8 mouse cellular contexts compared by ENCODE assay signal in genomic region chr7:35879755-35880304, GRCm38 (mm10).
DNase-seq lines count a peak whose midpoint lies in the region; ATAC-seq lines count a peak whose summit lies in the region.

No protein-coding gene starts in this region.

- no peak overlapping the region for H3K4me2 ChIP-seq in embryonic facial prominence, embryonic 11.5 days (ENCODE audit: low read depth, low read length)
- no peak overlapping the region for H3K4me2 ChIP-seq in heart, embryonic 11.5 days
- H3K4me2 ChIP-seq in lung, embryonic 15.5 days: no peak overlapping the region

- no peaks in the 10 kb centered on the region for H3K27me3 ChIP-seq in embryonic facial prominence, embryonic 11.5 days (ENCODE audit: control insufficient read depth, insufficient read depth, low read length)
- H3K27me3 ChIP-seq in heart, embryonic 11.5 days (ENCODE audit: control insufficient read depth, insufficient read depth, low read length): no peaks in the 10 kb centered on the region
- H3K27me3 ChIP-seq in lung, embryonic 15.5 days: no peaks in the 10 kb centered on the region

- H3K4me1 ChIP-seq in embryonic facial prominence, embryonic 11.5 days (ENCODE audit: control insufficient read depth, insufficient read depth, low read length): no peaks in the 10 kb centered on the region
- no peaks in the 10 kb centered on the region for H3K4me1 ChIP-seq in heart, embryonic 11.5 days (ENCODE audit: control insufficient read depth, insufficient read depth, low read length)
- peaks cover 2% of the 10 kb centered on the region; the same call in 1 of the 2 replicates for H3K4me1 ChIP-seq in lung, embryonic 15.5 days

- H3K27ac ChIP-seq in embryonic facial prominence, embryonic 11.5 days (replicated peaks; ENCODE audit: low read depth, low read length): no peak overlapping the region
- no peak overlapping the region for H3K27ac ChIP-seq in heart, embryonic 11.5 days (ENCODE audit: low read depth, low read length)
- H3K27ac ChIP-seq in lung, embryonic 15.5 days: no peak overlapping the region

- DNase-seq in A20 (ENCODE audit: low read depth, low spot score): peak; percentile 8
- DNase-seq in adrenal gland, adult 8-10 months: peak; percentile 23
- peak; percentile 87 for DNase-seq in embryonic facial prominence, embryonic 11.5 days (ENCODE audit: low spot score)
- DNase-seq in kidney, postnatal 10 days: peak; percentile 88
- peak; percentile 18 for DNase-seq in retina, adult 2 months (ENCODE audit: low read depth, low spot score)
- peak; percentile 9 for DNase-seq in yolk sac, embryonic 10.5 days (ENCODE audit: low spot score)

- no peak; the same call in 1 of the 2 replicates for ATAC-seq in embryonic facial prominence, embryonic 11.5 days (replicated peaks; ENCODE audit: insufficient number of reproducible peaks, low FRiP score, low TSS enrichment, low read depth)
- 0 out of 2 replicates have a peak, but pooled peaks have one; percentile 31 for ATAC-seq in heart, embryonic 11.5 days (replicated peaks; ENCODE audit: insufficient number of reproducible peaks, low FRiP score, low TSS enrichment)
- ATAC-seq in lung, embryonic 15.5 days (ENCODE audit: borderline replicate concordance, extremely low read depth, low FRiP score, low TSS enrichment): peak; percentile 75; the same call in 1 of the 2 replicates

- H3K4me3 ChIP-seq in embryonic facial prominence, embryonic 11.5 days (ENCODE audit: low read depth, low read length): no peak overlapping the region
- H3K4me3 ChIP-seq in heart, embryonic 11.5 days (ENCODE audit: low read depth, low read length): no peak overlapping the region
- no peak overlapping the region for H3K4me3 ChIP-seq in lung, embryonic 15.5 days

- no peaks in the 10 kb centered on the region for H3K36me3 ChIP-seq in embryonic facial prominence, embryonic 11.5 days (replicated peaks; ENCODE audit: control insufficient read depth, insufficient read depth, low read depth, low read length)
- no peaks in the 10 kb centered on the region for H3K36me3 ChIP-seq in heart, embryonic 11.5 days (ENCODE audit: control insufficient read depth, insufficient read depth, low read length)
- H3K36me3 ChIP-seq in lung, embryonic 15.5 days: no peaks in the 10 kb centered on the region

- no peak overlapping the region for H3K9ac ChIP-seq in embryonic facial prominence, embryonic 11.5 days (replicated peaks; ENCODE audit: low read length)
- H3K9ac ChIP-seq in heart, embryonic 11.5 days (ENCODE audit: low read depth, low read length): no peak overlapping the region
- no peak overlapping the region for H3K9ac ChIP-seq in lung, embryonic 15.5 days

- no peaks in the 10 kb centered on the region for H3K9me3 ChIP-seq in embryonic facial prominence, embryonic 11.5 days (replicated peaks; ENCODE audit: control insufficient read depth, low read length)
- H3K9me3 ChIP-seq in heart, embryonic 11.5 days (replicated peaks; ENCODE audit: control insufficient read depth, low read length): no peaks in the 10 kb centered on the region
- H3K9me3 ChIP-seq in lung, embryonic 15.5 days: no peaks in the 10 kb centered on the region

- 54% methylated on average over 9 of the region's 9 CpGs for WGBS in embryonic facial prominence, embryonic 11.5 days
- 51% methylated on average over 9 of the region's 9 CpGs for WGBS in heart, embryonic 11.5 days (ENCODE audit: insufficient replicate concordance)
- WGBS in lung, embryonic 15.5 days: 46% methylated on average over 9 of the region's 9 CpGs

Comparison
In these comparisons a context has a peak if more than half of its experiments do, and no peak if none do; other contexts are left out.
1. DNase-seq: peak in every context shown above with its lines; median percentile 88 in kidney, postnatal 10 days; 87 in embryonic facial prominence, embryonic 11.5 days; 23 in adrenal gland, adult 8-10 months; 18 in retina, adult 2 months; 9 in yolk sac, embryonic 10.5 days; 8 in A20.